Mouse (Mus musculus) mature B cell (primary cell): ENCODE data around the gene Ttll5.

Source experiments
- in situ Hi-C: fragments of 300-500 bp; cut with MboI; formaldehyde crosslinking; loops from 2 replicates; pipeline ENCODE4 v1.14.3; 2019

Ttll5 gene

DNA sequence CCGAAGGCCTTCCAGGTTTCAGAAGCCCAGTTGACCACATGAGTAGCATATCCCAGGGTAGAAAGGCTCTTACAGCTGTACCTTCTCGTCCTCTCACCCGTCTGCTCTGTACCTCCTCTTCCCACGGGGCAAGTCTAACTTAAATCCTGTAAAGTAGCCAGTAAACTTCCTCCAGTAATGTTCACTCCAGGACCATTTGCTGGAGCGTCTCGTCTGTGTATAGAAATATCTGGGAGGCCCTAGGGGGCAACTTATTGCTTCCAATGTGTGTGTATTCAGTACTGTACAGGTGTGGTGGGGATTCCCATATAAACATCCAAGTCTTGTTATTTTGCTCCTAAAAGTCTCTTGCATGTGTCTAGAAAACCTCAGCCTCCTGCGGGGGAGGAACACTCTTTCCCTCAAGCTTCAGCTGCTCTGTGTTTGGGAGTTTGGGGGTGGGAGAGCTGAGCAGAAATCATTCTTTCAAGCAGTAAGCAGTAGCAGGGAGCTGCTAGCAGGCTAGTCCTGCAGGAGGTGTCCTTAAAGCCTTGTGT lies 176.7 kb downstream of the Ttll5 start:
- in situ Hi-C loops = no loop called here

GRCm38 (mm10) chr12:86004627-86005026 lies 180.2 kb downstream of the Ttll5 start:
- in situ Hi-C loops = no loop called here

DNA sequence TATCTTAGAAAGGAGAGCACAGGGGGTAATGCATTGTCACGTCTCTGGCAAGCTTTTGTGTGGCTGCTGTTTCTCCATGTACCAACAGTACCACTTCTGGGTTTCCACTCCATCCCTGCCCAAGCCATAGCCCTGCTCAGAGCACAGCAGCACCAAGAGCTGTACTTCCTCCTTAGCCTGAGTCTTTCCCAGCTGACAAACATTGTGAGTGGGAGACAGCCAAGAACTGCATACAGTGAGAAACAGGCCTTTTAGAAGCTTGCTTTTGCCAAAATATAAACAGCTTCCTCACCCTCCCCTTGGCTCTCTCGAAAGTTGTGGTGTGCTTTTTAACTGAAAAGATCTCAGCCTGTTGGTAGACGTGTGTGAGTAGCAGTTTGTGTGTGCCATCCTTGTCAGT lies 182.9 kb downstream of the Ttll5 start:
- in situ Hi-C loops = no loop called here

GRCm38 (mm10) chr12:86010656-86011055 lies 186.2 kb downstream of the Ttll5 start:
- in situ Hi-C loops = no loop called here

GRCm38 (mm10) chr12:86012195-86012594 lies 187.7 kb downstream of the Ttll5 start:
- in situ Hi-C loops = no loop called here

GRCm38 (mm10) chr12:86014174-86014573 lies 189.7 kb downstream of the Ttll5 start:
- in situ Hi-C loops = no loop called here

GRCm38 (mm10) chr12:86014621-86015020 lies 190.2 kb downstream of the Ttll5 start:
- in situ Hi-C loops = no loop called here

DNA sequence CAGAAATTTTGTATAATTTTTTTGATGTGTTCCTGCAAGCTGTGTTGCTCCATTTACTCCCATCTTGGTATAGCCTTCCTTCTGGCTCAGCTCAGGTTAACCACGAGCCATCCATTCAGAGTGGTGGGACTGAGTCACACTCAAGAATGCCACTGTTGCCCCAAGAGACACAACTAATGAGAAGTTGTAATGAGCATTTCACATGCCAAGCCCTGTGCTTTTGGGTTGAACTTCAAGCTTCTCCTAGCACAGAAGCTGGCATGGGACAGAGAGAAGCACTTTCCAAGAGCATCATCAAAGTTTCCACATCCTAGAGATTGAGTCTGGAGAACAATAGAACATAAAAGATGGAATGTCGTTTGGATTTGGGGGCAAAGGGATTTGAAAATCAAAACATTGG lies 190.7 kb downstream of the Ttll5 start:
- in situ Hi-C loops = no loop called here

DNA sequence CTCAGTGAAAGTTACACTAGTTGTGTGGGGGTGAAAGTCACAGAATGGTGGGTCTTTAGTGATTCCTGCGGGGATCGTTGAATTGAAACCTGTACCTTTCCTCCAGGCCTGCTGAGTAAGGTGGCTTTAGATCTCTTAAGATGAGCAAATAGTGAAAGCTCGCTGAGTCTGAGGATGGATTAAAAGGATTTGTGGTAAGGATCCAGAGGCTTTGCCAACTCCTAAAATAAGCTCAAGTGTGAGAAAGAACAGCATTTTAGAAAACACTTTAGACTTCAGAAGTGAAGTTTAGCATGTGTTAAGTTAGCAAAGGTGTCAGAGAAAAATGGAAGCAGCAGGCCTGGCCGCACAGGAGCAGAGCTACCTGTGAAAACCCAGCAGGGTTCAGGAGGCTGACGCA lies 192.9 kb downstream of the Ttll5 start:
- in situ Hi-C loops = no loop called here

GRCm38 (mm10) chr12:86021583-86021982 lies 197.1 kb downstream of the Ttll5 start:
- in situ Hi-C loops = no loop called here

DNA sequence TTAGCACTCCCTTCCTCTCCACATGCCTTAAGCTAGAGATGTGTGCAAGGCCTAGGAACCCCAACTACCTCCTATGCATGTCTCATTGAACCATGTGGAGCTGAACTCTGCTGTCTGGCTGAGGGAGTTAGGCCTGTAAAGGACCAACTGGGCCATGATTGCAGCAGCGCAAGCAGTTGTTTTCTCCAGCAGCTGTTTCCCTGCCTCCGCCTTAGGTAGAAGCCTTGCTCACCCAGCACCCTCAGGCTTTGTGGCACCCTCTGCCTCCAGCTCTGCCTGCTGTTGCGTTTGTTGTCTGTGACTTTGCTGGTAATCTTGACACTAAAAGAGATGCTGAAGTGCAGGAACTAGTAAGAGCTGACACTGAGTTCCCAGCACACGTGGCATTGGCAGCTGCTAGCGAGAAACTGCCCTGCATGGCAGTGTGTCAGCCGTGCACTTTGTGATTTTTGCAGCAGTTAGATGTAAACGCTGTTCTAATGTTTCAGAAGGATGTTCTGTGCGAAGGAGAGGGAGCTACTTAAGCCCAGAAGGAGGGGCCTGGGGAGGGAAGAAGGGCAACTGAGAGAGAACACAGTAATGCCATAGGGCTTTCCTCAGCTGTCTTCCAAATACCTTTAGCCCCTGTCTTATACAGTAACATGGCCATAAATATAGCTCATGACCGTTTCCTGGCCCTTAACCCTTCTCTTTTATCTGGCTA lies 198.0 kb downstream of the Ttll5 start:
- in situ Hi-C loops = no loop called here

DNA sequence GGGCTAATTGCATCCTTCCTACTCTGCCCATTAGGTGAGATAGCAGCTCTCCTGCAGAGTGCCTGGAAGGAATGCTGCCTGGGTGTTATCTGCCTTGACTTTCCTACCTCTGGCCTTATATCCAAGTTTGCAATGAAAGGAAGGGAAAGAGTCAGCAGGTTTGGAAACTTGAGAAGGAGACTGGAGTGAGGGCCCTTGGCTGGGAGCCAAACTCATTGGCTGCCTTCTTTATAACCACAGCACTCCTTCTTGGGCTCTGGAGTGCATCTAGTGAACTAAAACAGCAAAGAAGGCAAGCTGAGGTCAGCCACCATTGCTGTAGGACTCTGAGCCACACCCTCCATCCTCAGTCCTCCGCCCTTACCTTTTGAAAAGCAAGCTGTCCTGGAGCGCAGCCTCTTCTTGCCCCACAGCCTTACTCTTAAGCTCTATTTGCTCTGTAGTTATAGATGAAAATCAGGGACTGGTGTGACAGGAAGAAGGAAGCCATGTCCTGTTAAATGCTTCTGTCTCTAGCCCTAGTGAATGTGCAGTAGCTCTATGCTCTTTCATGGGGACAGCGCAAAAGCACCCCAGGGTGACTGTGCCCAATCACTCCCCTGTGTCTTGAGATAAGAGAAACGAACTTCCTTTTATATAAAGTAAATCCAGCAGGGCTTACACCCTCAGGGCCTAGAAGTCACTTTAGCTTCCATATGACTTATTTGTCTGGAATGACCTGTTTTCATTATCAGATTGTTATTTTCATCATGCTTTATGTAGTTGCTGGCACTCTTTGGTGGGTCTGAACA lies 198.8 kb downstream of the Ttll5 start:
- in situ Hi-C loops = no loop called here

GRCm38 (mm10) chr12:86024426-86024825 lies 200.0 kb downstream of the Ttll5 start:
- in situ Hi-C loops = no loop called here

DNA sequence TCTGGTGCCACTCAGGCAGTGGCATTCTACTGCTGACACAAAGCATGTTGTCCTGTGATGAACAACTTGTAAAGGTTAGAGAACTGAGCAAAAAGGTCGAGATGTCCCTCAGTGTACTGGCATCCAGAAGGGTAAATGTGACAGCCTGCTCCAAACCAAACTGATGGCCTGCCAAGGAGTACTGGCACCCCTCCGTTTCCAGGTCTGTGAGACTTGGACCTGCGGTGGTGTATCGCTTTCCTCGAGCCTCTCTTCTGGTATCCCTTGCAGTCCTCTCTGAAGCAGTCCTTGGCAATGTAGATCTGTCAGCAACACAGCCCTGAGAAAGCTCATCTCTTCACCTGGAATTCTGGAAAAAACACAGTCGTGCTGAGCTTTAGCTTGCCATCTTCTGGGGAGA lies 201.0 kb downstream of the Ttll5 start:
- in situ Hi-C loops = no loop called here

- in situ Hi-C loops = no loop called here
Measured at GRCm38 (mm10) chr12:86027000-86027399, 202.5 kb downstream of the Ttll5 start.

GRCm38 (mm10) chr12:86027747-86028146 lies 203.3 kb downstream of the Ttll5 start:
- in situ Hi-C loops = no loop called here

- in situ Hi-C loops = no loop called here
Measured at GRCm38 (mm10) chr12:86030932-86031331, 206.5 kb downstream of the Ttll5 start.

DNA sequence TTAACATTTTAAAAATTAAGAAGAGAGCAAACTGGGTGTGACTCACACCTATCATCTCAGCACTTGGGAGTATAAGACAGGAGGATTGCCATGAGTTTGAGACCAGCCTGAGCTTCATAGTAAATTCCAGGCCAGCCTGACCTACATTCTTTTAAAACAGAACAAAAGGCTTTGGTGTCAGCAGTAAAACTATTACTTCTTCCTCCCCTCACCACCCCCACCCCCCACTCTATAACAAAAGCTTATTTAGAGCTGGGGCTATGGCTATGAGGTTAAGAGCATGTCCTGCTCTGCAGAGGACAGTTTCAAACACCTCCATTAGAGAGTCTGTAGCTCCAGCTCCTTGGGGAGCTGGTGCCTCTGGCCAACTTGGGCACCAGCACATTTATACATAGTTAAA lies 211.1 kb downstream of the Ttll5 start:
- in situ Hi-C loops = no loop called here

- in situ Hi-C loops = no loop called here
Measured at GRCm38 (mm10) chr12:86036368-86037166, 212.1 kb downstream of the Ttll5 start.

DNA sequence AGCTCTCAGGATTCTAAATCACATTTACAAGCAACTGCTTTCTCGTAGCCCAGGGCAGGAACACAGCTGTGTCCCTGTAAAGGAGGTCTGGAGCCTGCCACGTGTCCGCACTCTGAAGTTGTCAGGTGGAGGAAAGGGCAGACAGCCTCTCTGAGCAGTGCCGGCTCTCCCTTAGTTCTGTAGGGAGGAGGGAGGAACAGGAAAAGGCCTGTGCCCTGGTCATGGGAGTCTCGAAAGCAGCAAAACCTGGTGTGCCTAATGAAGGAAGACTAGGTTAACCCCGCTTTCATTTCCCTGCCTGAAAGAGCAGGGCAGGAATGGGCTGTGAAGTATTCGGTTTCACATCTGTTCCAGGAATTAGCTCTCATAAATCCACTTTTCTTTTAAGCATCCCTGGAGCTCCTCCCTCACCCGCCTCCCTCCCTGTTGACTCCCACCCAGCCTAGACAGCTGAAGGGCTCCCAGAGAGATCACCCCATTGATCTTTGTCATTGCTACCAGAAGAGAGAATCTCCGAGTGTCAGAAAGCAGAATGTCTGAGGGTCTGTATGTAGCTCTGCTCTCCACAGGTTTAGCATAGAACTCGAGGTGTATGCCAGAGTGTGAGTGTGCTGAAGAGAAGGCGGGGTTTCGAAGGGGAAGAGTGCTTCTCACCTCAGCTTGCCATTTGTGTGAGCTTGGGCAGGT lies 212.9 kb downstream of the Ttll5 start:
- in situ Hi-C loops = no loop called here

- in situ Hi-C loops = no loop called here
Measured at GRCm38 (mm10) chr12:86039078-86039477, 214.6 kb downstream of the Ttll5 start.

DNA sequence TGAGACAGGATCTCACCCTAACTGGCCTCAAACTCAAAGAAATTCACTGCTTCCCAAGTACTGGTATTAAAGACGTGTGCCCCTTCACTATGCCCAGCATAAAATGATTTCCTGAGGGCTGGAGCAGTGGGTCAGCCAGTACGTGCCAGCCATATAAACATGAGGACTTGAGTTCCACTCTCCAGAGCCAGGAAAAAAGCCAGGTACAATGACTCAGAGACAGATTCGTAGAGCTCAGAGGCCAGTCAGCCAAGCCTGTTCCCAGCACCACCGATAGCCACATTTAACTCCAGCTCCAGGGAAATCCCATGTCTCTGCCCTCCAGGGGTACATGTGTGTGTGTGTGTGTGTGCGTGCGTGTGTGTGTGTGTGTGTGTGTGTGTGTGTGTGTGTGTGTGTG lies 215.3 kb downstream of the Ttll5 start:
- in situ Hi-C loops = no loop called here
